Mouse (Mus musculus) kidney, adult 2 months (tissue): ENCODE measurements at regions not wholly inside any gene's neighbourhood (a gene's known extent, or its start where the extent isn't known, plus 50 kb on each side); places are given as distances from the start of the nearest gene placed in this dataset.

Experiments
- CTCF ChIP-seq: fragments of 200-500 bp; conservative IDR thresholded peaks from 2 replicates; pipeline ENCODE4 v1.5.1; 2011; ENCODE audit warnings: low read depth, mild to moderate bottlenecking, control low read depth, low read length, moderate library complexity, mixed read lengths; ENCODE audit not compliant: insufficient read depth, insufficient read length
- POLR2A ChIP-seq: fragments of 200-500 bp; IDR thresholded peaks from one replicate; pipeline ENCODE4 v1.6.1; 2011; ENCODE audit warnings: low read depth, low read length, control low read depth

DNA sequence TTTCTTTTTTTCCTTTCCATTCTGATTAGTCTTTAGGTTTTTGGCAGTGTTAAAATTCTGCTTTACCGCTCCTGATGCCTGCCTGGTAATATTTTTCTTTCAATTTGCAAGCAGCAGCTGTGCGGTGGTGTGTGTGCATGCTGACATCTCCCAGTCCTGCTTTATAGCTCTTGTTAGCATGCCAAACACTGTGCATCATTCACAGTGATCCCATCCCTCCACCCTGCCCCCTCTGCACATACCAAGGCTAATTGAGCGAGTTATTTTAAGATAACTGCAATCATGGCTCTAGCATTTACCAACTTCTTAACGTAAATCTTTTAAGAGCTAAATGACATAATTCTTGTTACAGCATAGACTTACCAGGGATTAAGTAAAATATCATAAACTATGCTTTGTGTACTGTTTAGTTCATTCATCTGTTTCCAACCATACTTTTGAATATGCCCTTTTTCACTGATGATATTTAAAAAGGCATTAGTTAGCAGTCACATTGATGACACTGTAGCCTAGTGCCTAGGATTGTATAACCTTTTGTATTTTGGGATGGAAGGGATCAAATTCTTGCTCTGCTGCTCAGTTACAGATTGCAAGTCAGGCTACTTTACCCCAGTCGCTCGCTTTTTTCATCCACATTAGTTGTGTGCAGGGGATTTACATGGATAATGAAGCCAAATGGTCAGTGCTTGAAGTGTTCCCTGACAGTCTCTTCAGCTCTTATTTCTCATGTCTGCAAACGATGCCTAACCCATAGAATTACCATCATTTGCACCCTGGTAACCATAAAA lies 487.0 kb downstream of the Lmo7 start:
- TF ChIP-seq POLR2A (no peak), CTCF (no peak)
